Mouse (Mus musculus) inflammation-experienced regulatory T-cells, adult 16 weeks (primary cell): ENCODE measurements around the gene Bcl7c. TPM values are rescaled to one million over a fixed set of nuclear protein-coding genes. Genes with fewer than 3 reads are reported as not detected.

Experiments
- polyA plus RNA-seq: library from polyadenylated mRNA; unstranded; fragments of 100-300 nt; shearing (Covaris generic); gene quantifications from one replicate; pipeline ENCODE4 v1.2.1, GENCODE M21; 2017

Bcl7c gene
- polyA plus RNA-seq, result 19.5 TPM

GRCm38 (mm10) chr7:127708207-127709078 is at the start of gene Bcl7c:
Gene Bcl7c (minus strand): TSS chr7:127708933.

GRCm38 (mm10) chr7:127744366-127745045 is 35.8 kb upstream of the Bcl7c start, which contains the start of gene Fbxl19:
Gene Fbxl19 (plus strand): TSS chr7:127744543.

GRCm38 (mm10) chr7:127732066-127732465 is 23.3 kb upstream of the Bcl7c start, which contains the start of gene Ctf2:
Gene Ctf2 (minus strand): TSS chr7:127732166.

GRCm38 (mm10) chr7:127712461-127713385 is 4.0 kb upstream of the Bcl7c start, which contains the start of gene Ctf1:
Gene Ctf1 (plus strand): TSS chr7:127712736.

GRCm38 (mm10) chr7:127614891-127615843 is 93.6 kb downstream of the Bcl7c start, which contains the start of gene Zfp629:
Gene Zfp629 (minus strand): TSS chr7:127615797.

Other genes with a start within 250 kb of the Bcl7c start
- gene Prr14, start 249.3 kb downstream of the Bcl7c start, polyA plus RNA-seq, result 156 TPM
- 9.0 TPM for gene Fbrs, start 229.7 kb downstream of the Bcl7c start, polyA plus RNA-seq
- 85.5 TPM for gene Srcap, start 196.9 kb downstream of the Bcl7c start, polyA plus RNA-seq
- gene Gm42715, start 189.3 kb downstream of the Bcl7c start, polyA plus RNA-seq, result 9.0 TPM
- 12.7 TPM for gene Tmem265, start 147.5 kb downstream of the Bcl7c start, polyA plus RNA-seq
- gene Phkg2, start 135.6 kb downstream of the Bcl7c start, polyA plus RNA-seq, result 100 TPM
- gene Ccdc189, start 120.3 kb downstream of the Bcl7c start, polyA plus RNA-seq, result 0.95 TPM
- 171 TPM for gene Rnf40, start 120.2 kb downstream of the Bcl7c start, polyA plus RNA-seq
- gene Zfp629, start 93.1 kb downstream of the Bcl7c start, polyA plus RNA-seq, result 1.1 TPM
- not detected for gene Ctf1, start 3.8 kb upstream of the Bcl7c start, polyA plus RNA-seq
- gene Ctf2, start 23.2 kb upstream of the Bcl7c start, polyA plus RNA-seq, result not detected
- gene Fbxl19, start 35.6 kb upstream of the Bcl7c start, polyA plus RNA-seq, result 1.3 TPM
- 38.5 TPM for gene Orai3, start 60.9 kb upstream of the Bcl7c start, polyA plus RNA-seq
- gene Setd1a, start 67.7 kb upstream of the Bcl7c start, polyA plus RNA-seq, result 1.2 TPM
- gene Gm49388, start 76.7 kb upstream of the Bcl7c start, polyA plus RNA-seq, result not detected
- 4.5 TPM for gene Hsd3b7, start 91.7 kb upstream of the Bcl7c start, polyA plus RNA-seq
- gene Stx4a, start 115.4 kb upstream of the Bcl7c start, polyA plus RNA-seq, result 167 TPM
- gene Stx1b, start 115.6 kb upstream of the Bcl7c start, polyA plus RNA-seq, result not detected
- 63.8 TPM for gene Zfp646, start 167.3 kb upstream of the Bcl7c start, polyA plus RNA-seq
- gene Zfp668, start 167.9 kb upstream of the Bcl7c start, polyA plus RNA-seq, result 23.2 TPM
- 1.0 TPM for gene Prss53, start 182.0 kb upstream of the Bcl7c start, polyA plus RNA-seq
- not detected for gene Gm21974, start 186.5 kb upstream of the Bcl7c start, polyA plus RNA-seq
- 64.0 TPM for gene Vkorc1, start 186.7 kb upstream of the Bcl7c start, polyA plus RNA-seq
- gene Bckdk, start 195.1 kb upstream of the Bcl7c start, polyA plus RNA-seq, result 71.2 TPM
- gene Kat8, start 203.6 kb upstream of the Bcl7c start, polyA plus RNA-seq, result 49.7 TPM
- gene Prss8, start 221.2 kb upstream of the Bcl7c start, polyA plus RNA-seq, result not detected
- 5.0 TPM for gene Prss36, start 237.8 kb upstream of the Bcl7c start, polyA plus RNA-seq